Mouse (Mus musculus) forebrain, embryonic 14.5 days (tissue): ENCODE data around the gene Rinl. TPM values are rescaled to one million over a fixed set of nuclear protein-coding genes. Genes with fewer than 3 reads are reported as not detected.

Source experiments
- ATAC-seq: fragments of 200-750 bp; cut with Nextera tagmentation; 2 replicates; pipeline ENCODE4 v1.8.0; 2017; ENCODE audit warnings: mild to moderate bottlenecking, moderate library complexity
- DNase-seq: peaks from one replicate; pipeline ENCODE4 v3.0.0-alpha.2; 2015; ENCODE audit warnings: low spot score
- H3K27ac ChIP-seq: fragments of 300-500 bp; sonication (generic); 2 replicates; pipeline ENCODE4 v1.5.1; 2014; ENCODE audit warnings: low read depth, mild to moderate bottlenecking, control low read depth, low read length, moderate library complexity
- H3K27me3 ChIP-seq: fragments of 300-500 bp; sonication (generic); replicated peaks from 2 replicates; pipeline ENCODE4 v1.6.1; 2014; ENCODE audit warnings: low read length, control low read depth, mixed read lengths; ENCODE audit not compliant: control insufficient read depth, insufficient read depth
- H3K36me3 ChIP-seq: fragments of 300-500 bp; sonication (generic); 2 replicates; pipeline ENCODE4 v1.6.1; 2014; ENCODE audit warnings: low read length, control low read depth; ENCODE audit not compliant: control insufficient read depth, insufficient read depth
- H3K4me1 ChIP-seq: fragments of 300-500 bp; sonication (generic); 2 replicates; pipeline ENCODE4 v1.6.1; 2014; ENCODE audit warnings: antibody characterized with exemption, low read length, control low read depth; ENCODE audit not compliant: control insufficient read depth, insufficient read depth
- H3K4me2 ChIP-seq: fragments of 300-500 bp; sonication (generic); 2 replicates; pipeline ENCODE4 v1.6.1; 2014; ENCODE audit warnings: mild to moderate bottlenecking, control low read depth, low read length
- H3K4me3 ChIP-seq: fragments of 300-500 bp; sonication (generic); 2 replicates; pipeline ENCODE4 v1.5.1; 2014; ENCODE audit warnings: low read depth, low read length, control low read depth
- H3K9ac ChIP-seq: fragments of 300-500 bp; sonication (generic); 2 replicates; pipeline ENCODE4 v1.6.1; 2014; ENCODE audit warnings: mild to moderate bottlenecking, low read length, control low read depth, moderate library complexity
- H3K9me3 ChIP-seq: fragments of 300-500 bp; sonication (generic); replicated peaks from 2 replicates; pipeline ENCODE4 v1.6.1; 2016; ENCODE audit warnings: low read length, control low read depth, mixed read lengths; ENCODE audit not compliant: control insufficient read depth
- whole genome bisulfite sequencing: fragments of 180-500 bp; shearing (Covaris S2); extraction: QIAGEN DNeasy Blood & Tissue Kit; methylation state at CpG from one replicate; pipeline ENCODE4 v1.1.7; 2014; 5-methylcytosine and 5-hydroxymethylcytosine counted together
- polyA plus RNA-seq: library from polyadenylated mRNA; unstranded; fragments of >200 nt; fragmentation: Nextera tagmentation; extraction: Ambion mirVana; gene quantifications from 2 replicates; pipeline ENCODE4 v1.2.1, GENCODE M21; 2014

The Rinl gene
- polyA plus RNA-seq, 1 experiment from 2014 or later = 1.3 TPM

DNA sequence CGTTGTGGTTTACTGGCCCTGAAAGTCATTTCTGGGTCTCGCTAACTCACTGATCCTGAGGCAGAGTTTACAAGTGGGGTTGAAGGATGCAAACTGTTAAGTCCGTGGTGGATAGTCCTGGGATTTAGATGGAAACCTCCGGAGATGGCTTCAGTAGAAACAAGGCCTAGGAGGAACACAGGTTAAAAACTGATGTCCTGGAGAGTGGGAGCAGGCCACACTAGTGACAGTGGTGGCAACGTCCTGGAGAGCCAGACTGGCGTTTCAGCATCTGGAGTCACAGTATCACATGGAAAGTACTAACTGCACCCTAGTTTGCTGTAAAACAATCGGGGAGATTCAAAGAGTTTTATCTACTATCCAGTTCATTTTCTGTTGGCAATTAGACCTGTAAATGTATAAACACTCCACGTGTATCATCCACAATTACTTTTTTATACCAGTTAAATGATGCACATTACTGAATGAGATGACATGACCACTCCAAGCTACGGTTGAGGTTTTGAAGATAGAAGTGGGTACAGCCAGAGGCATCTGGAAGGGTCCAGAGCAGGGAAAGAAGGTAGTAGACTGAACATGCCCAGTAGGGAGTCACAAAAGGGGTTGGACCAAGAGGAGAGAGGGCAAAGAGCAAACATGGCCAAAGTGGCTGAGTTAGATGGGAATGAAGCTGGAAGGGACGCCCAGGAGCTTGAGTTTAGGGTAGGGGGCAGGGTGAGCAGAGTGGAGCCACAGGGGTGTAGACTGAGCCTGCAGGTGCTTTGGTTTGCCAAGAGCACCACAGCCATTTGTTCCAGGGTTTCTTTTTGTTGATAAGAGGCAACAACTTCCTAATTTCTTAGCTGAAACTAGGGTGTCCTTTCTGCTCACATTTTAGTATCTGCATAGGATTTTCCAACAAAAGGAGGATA, 34.5 kb downstream of the Rinl start:
- Histone ChIP-seq H3K9ac (no peak overlapping the region), H3K4me3 (no peak overlapping the region), H3K4me2 (no peak overlapping the region), H3K27ac (no peak overlapping the region), H3K27me3 (no peaks in the 10 kb centered on the region), H3K36me3 (peaks cover 52% of the 10 kb centered on the region), H3K4me1 (peaks cover 9% of the 10 kb centered on the region), H3K9me3 (no peaks in the 10 kb centered on the region)
- DNase-seq (no peak), ATAC-seq (no peak)
- WGBS = 57% methylated on average over 10 of the region's 10 CpGs

DNA sequence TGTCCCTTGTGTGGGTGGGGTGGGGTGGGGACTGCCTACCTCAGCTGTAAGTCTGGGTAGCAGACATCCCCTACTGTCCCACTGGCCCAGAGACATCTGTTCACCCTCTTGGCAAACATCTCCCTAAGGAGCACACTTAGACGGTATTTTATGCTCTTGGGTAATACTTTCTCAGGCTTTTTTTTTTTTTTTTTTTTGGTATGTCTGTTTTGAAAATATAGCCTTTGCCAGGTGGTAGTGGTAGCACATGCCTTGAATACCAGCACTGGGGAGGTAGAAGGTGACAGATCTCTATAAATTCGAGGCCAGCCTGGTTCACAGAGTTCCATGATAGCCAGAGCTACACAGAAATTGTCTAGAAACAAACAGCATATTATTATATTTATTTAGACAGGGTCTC, 35.2 kb downstream of the Rinl start:
- Histone ChIP-seq H3K4me3 (no peak overlapping the region), H3K27ac (no peak overlapping the region), H3K27me3 (no peaks in the 10 kb centered on the region), H3K9ac (no peak overlapping the region), H3K4me2 (no peak overlapping the region), H3K4me1 (peaks cover 9% of the 10 kb centered on the region), H3K36me3 (peaks cover 45% of the 10 kb centered on the region), H3K9me3 (no peaks in the 10 kb centered on the region)
- no peak for ATAC-seq
- WGBS = 61% methylated on average over 2 of the region's 2 CpGs
- no peak for DNase-seq

- peak within 1 kb of the TSS; percentile 53 for H3K27ac ChIP-seq
- H3K9me3 ChIP-seq = no peaks in the 10 kb centered on the region
- peaks cover 38% of the 10 kb centered on the region for H3K36me3 ChIP-seq
- peak within 1 kb of the TSS; percentile 69 for H3K4me2 ChIP-seq
- H3K4me3 ChIP-seq = peak within 1 kb of the TSS; percentile 39
- peak; percentile 84 for ATAC-seq
- peak; percentile 96 for DNase-seq
- peak within 1 kb of the TSS; percentile 66 for H3K9ac ChIP-seq
- 3% methylated on average over 33 of the region's 33 CpGs for WGBS
- H3K27me3 ChIP-seq = no peaks in the 10 kb centered on the region
- H3K4me1 ChIP-seq = peaks cover 9% of the 10 kb centered on the region
These were observed 36.3 kb downstream of the Rinl start, which contains the start of gene Ech1 for GRCm38 (mm10) chr7:28824941-28825685. TSS of gene Ech1 (plus strand) at chr7:28825217.

DNA sequence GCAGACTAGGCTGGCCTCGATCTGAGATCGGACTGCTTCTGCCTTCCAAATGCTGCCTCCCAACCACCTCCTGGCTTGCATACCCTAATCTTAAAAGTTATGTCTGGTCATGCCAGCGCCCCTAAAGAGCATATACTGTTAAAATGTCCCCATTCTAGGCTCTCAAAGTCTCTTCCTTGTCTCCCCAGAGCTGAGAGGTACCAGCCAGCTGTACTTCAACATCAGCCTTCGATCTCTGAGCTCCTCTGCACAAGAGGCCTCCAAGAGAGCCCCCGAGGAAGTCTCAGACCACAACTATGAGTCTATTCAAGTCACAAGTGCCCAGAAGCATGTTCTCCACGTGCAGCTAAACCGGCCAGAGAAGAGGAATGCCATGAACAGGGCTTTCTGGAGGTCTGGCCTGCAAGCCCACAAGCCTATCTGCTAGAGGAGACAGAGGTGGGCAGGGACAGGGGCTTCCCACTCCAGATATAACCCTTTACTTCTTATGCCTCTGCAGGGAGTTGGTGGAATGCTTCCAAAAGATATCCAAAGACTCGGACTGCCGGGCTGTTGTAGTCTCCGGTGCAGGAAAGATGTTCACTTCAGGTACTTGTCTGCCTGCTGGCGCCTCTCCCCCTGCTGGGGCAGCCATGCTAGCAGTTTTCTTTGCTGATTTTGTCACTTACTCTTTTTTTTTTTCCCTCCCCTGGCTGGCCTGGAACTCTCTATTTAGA, 37.1 kb downstream of the Rinl start:
- no peak for ATAC-seq
- H3K9ac ChIP-seq = peak overlapping the region; percentile 66
- WGBS = 61% methylated on average over 11 of the region's 11 CpGs
- H3K36me3 ChIP-seq = peaks cover 38% of the 10 kb centered on the region
- H3K4me1 ChIP-seq = peaks cover 9% of the 10 kb centered on the region
- H3K4me2 ChIP-seq = peak overlapping the region; percentile 69
- no peak for DNase-seq
- no peaks in the 10 kb centered on the region for H3K9me3 ChIP-seq
- no peaks in the 10 kb centered on the region for H3K27me3 ChIP-seq
- peak overlapping the region; percentile 39 for H3K4me3 ChIP-seq
- H3K27ac ChIP-seq = peak overlapping the region; percentile 21; the same call in 1 of the 2 replicates

DNA sequence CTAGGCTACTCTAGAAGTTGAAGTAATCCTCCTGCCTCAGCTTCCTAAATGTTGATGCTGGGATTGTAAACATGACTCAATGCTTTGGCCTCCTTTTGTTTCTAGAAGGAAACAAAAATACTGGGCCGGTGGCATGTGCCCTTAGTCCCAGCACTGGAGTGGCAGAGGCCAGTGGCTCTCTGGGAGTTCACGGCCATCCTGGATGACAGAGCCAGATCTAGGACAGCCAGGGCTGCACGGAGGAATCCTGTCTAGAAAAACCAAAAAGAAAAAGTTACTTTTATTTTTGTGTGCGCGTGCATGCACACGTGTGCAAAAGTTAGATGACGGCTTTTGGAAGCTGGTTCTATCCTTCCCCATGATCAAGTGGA, 37.6 kb downstream of the Rinl start:
- Histone ChIP-seq H3K4me1 (peaks cover 9% of the 10 kb centered on the region), H3K27ac (no peak overlapping the region), H3K36me3 (peaks cover 35% of the 10 kb centered on the region), H3K4me2 (no peak overlapping the region), H3K9me3 (no peaks in the 10 kb centered on the region), H3K27me3 (no peaks in the 10 kb centered on the region), H3K4me3 (no peak overlapping the region), H3K9ac (no peak overlapping the region)
- no peak for DNase-seq
- no peak for ATAC-seq
- WGBS = 92% methylated on average over 7 of the region's 7 CpGs

- Histone ChIP-seq H3K4me2 (no peak overlapping the region), H3K9me3 (no peaks in the 10 kb centered on the region), H3K27me3 (no peaks in the 10 kb centered on the region), H3K36me3 (peaks cover 33% of the 10 kb centered on the region), H3K4me3 (no peak overlapping the region), H3K4me1 (peaks cover 9% of the 10 kb centered on the region), H3K27ac (no peak overlapping the region), H3K9ac (no peak overlapping the region)
- DNase-seq (peak; percentile 83), ATAC-seq (no peak)
- 42% methylated on average over 3 of the region's 3 CpGs for WGBS
These were observed 38.6 kb downstream of the Rinl start for GRCm38 (mm10) chr7:28827338-28827737.

DNA sequence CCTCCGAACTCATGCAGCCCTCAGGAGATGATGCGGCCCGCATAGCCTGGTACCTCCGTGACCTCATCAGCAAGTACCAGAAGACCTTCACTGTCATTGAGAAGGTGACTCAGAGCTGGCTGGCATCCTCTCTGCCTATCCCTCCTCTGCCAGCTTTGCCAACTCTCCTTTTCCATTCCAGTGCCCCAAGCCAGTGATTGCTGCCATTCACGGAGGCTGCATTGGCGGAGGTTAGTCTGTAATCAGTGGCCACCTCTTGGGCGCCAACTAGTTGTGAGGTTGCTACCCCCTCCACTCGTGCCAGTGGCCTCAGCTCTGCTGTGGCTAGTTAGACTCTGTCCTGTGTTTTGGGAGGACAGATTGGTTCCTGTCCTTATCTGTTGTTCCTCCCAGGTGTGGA, 41.1 kb downstream of the Rinl start:
- H3K4me3 ChIP-seq = no peak overlapping the region
- H3K36me3 ChIP-seq = peaks cover 21% of the 10 kb centered on the region; the same call in 1 of the 2 replicates
- ATAC-seq = no peak
- no peak overlapping the region for H3K4me2 ChIP-seq
- no peak overlapping the region for H3K27ac ChIP-seq
- H3K9me3 ChIP-seq = no peaks in the 10 kb centered on the region
- no peak overlapping the region for H3K9ac ChIP-seq
- 95% methylated on average over 8 of the region's 8 CpGs for WGBS
- peaks cover 5% of the 10 kb centered on the region; the same call in 1 of the 2 replicates for H3K4me1 ChIP-seq
- H3K27me3 ChIP-seq = no peaks in the 10 kb centered on the region
- DNase-seq = no peak

GRCm38 (mm10) chr7:28830981-28831380, 42.2 kb downstream of the Rinl start:
- H3K4me1 ChIP-seq = no peaks in the 10 kb centered on the region
- DNase-seq (no peak), ATAC-seq (no peak)
- H3K27ac ChIP-seq = no peak overlapping the region
- H3K4me2 ChIP-seq = no peak overlapping the region
- no peaks in the 10 kb centered on the region for H3K27me3 ChIP-seq
- no peak overlapping the region for H3K9ac ChIP-seq
- H3K36me3 ChIP-seq = peaks cover 21% of the 10 kb centered on the region; the same call in 1 of the 2 replicates
- H3K4me3 ChIP-seq = no peak overlapping the region
- H3K9me3 ChIP-seq = no peaks in the 10 kb centered on the region
- 93% methylated on average over 5 of the region's 5 CpGs for WGBS
